Mouse (Mus musculus) olfactory bulb, adult 2 months (tissue): ENCODE measurements at regions not wholly inside any gene's neighbourhood (a gene's known extent, or its start where the extent isn't known, plus 50 kb on each side); places are given as distances from the start of the nearest gene placed in this dataset.

Experiments
- CTCF ChIP-seq: fragments of 200-500 bp; IDR thresholded peaks from 2 replicates; pipeline ENCODE4 v1.5.1; 2012; ENCODE audit warnings: low read depth, mild to moderate bottlenecking, low read length, moderate library complexity; ENCODE audit not compliant: insufficient read depth
- POLR2A ChIP-seq: fragments of 200-500 bp; IDR thresholded peaks from 2 replicates; pipeline ENCODE4 v1.6.1; 2012; ENCODE audit warnings: mild to moderate bottlenecking, low read depth, low read length, moderate library complexity; ENCODE audit not compliant: insufficient read depth

- TF ChIP-seq POLR2A (no peak), CTCF (no peak)
These were observed 494.7 kb upstream of the A1bg start for GRCm38 (mm10) chr15:61417506-61417905.
